Mouse (Mus musculus) hindbrain, postnatal 0 days (tissue): ENCODE data around the gene Pnck. TPM values are rescaled to one million over a fixed set of nuclear protein-coding genes. Genes with fewer than 3 reads are reported as not detected.

Experiments
- ATAC-seq: fragments of 200-750 bp; cut with Nextera tagmentation; 2 replicates; pipeline ENCODE4 v1.8.0; 2017; ENCODE audit warnings: mild to moderate bottlenecking, moderate TSS enrichment, moderate library complexity
- DNase-seq: peaks from one replicate; pipeline ENCODE4 v3.0.0-alpha.2; 2015; ENCODE audit warnings: low spot score
- H3K27ac ChIP-seq: fragments of 300-500 bp; sonication (generic); 2 replicates; pipeline ENCODE4 v1.5.1; 2014; ENCODE audit warnings: mild to moderate bottlenecking
- H3K27me3 ChIP-seq: fragments of 300-500 bp; sonication (generic); 2 replicates; pipeline ENCODE4 v1.6.1; 2014; ENCODE audit warnings: low read length, mixed read lengths; ENCODE audit not compliant: insufficient read depth
- H3K36me3 ChIP-seq: fragments of 300-500 bp; sonication (generic); 2 replicates; pipeline ENCODE4 v1.6.1; 2014; ENCODE audit warnings: low read length, mixed read lengths; ENCODE audit not compliant: insufficient read depth
- H3K4me1 ChIP-seq: fragments of 300-500 bp; sonication (generic); 2 replicates; pipeline ENCODE4 v1.6.1; 2014; ENCODE audit warnings: antibody characterized with exemption, low read length, mixed read lengths; ENCODE audit not compliant: insufficient read depth
- H3K4me2 ChIP-seq: fragments of 300-500 bp; sonication (generic); 2 replicates; pipeline ENCODE4 v1.6.1; 2014; ENCODE audit warnings: low read depth, mild to moderate bottlenecking, low read length, moderate library complexity, mixed read lengths
- H3K4me3 ChIP-seq: fragments of 300-500 bp; sonication (generic); 2 replicates; pipeline ENCODE4 v1.5.1; 2014; ENCODE audit warnings: low read length
- H3K9ac ChIP-seq: fragments of 300-500 bp; sonication (generic); replicated peaks from 2 replicates; pipeline ENCODE4 v1.6.1; 2014; ENCODE audit warnings: mild to moderate bottlenecking, low read length, moderate library complexity, mixed read lengths
- H3K9me3 ChIP-seq: fragments of 300-500 bp; sonication (generic); 2 replicates; pipeline ENCODE4 v1.6.1; 2016; ENCODE audit warnings: low read length, mixed read lengths
- CTCF ChIP-seq: IDR thresholded peaks from 2 replicates; pipeline ENCODE4 v1.5.1; 2016; ENCODE audit warnings: antibody characterized with exemption, control low read depth, low read depth
- WGBS: fragments of 180-500 bp; shearing (Covaris S2); extraction: QIAGEN DNeasy Blood & Tissue Kit; methylation state at CpG from one replicate; pipeline ENCODE4 v1.1.7; 2014; 5-methylcytosine and 5-hydroxymethylcytosine counted together
- polyA plus RNA-seq: library from polyadenylated mRNA; unstranded; fragments of >200 nt; fragmentation: Nextera tagmentation; extraction: Ambion mirVana; gene quantifications from 2 replicates; pipeline ENCODE4 v1.2.1, GENCODE M21; 2015
- total RNA-seq: library from RNA; depleted of rRNA; stranded (reverse); fragments of >200 nt; gene quantifications from 2 replicates; pipeline ENCODE4 v1.2.3, GENCODE M21; 2014

The Pnck gene
- total and polyA plus RNA-seq, 2 experiments from 2014 or later: 116 to 145 TPM

DNA sequence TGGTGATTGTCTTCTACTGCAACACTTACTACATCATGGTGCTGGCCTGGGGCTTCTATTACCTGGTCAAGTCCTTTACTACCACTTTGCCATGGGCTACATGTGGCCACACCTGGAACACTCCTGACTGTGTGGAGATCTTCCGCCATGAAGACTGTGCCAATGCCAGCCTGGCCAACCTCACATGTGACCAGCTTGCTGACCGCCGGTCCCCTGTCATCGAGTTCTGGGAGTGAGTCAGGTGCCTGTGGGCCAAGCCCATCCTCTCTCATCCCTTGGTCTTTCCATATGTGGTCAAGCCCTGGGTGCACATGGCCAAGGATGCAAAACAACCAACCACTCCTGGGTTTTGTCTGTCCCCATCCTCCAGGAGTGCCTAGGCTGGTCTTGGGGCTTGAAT is 16.8 kb upstream of the Pnck start:
- Histone ChIP-seq H3K4me1 (no peaks in the 10 kb centered on the region), H3K4me3 (no peak overlapping the region), H3K9ac (no peak overlapping the region), H3K4me2 (no peak overlapping the region), H3K36me3 (no peaks in the 10 kb centered on the region), H3K9me3 (no peaks in the 10 kb centered on the region), H3K27me3 (no peaks in the 10 kb centered on the region), H3K27ac (no peak overlapping the region)
- DNase-seq (no peak), ATAC-seq (no peak)
- WGBS: 96% methylated on average over 4 of the region's 4 CpGs
- TF ChIP-seq CTCF: no peak

DNA sequence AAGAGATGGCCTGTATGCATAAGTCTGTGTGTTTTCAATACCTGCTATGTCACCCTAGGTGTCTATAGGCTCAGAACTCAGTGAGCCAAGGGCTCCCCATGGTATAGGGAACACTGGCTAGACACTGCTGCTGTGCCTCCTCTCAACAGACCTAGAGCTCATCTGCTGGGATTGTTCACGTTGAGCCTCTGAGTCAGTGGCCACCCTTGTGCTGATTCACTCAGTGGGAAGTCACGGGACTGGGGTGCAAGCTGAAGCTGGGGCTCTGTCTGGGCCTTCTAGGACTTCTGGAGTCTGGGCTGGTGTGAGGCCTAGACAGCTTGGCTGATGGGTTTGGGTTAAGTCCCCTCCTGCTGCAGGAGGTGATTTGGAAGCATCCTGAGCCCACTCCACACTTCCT is 15.3 kb upstream of the Pnck start:
- H3K9ac ChIP-seq: no peak overlapping the region; the same call in 1 of the 2 replicates
- 0 out of 2 replicates have a peak overlapping the region, but pooled peaks have one; percentile 58 for H3K4me3 ChIP-seq
- 74% methylated on average over 2 of the region's 2 CpGs for WGBS
- no peak overlapping the region for H3K27ac ChIP-seq
- H3K36me3 ChIP-seq: no peaks in the 10 kb centered on the region
- no peak for TF ChIP-seq CTCF
- no peaks in the 10 kb centered on the region for H3K27me3 ChIP-seq
- peak overlapping the region; percentile 65 for H3K4me2 ChIP-seq
- no peak for DNase-seq
- H3K4me1 ChIP-seq: no peaks in the 10 kb centered on the region
- H3K9me3 ChIP-seq: no peaks in the 10 kb centered on the region
- no peak for ATAC-seq

DNA sequence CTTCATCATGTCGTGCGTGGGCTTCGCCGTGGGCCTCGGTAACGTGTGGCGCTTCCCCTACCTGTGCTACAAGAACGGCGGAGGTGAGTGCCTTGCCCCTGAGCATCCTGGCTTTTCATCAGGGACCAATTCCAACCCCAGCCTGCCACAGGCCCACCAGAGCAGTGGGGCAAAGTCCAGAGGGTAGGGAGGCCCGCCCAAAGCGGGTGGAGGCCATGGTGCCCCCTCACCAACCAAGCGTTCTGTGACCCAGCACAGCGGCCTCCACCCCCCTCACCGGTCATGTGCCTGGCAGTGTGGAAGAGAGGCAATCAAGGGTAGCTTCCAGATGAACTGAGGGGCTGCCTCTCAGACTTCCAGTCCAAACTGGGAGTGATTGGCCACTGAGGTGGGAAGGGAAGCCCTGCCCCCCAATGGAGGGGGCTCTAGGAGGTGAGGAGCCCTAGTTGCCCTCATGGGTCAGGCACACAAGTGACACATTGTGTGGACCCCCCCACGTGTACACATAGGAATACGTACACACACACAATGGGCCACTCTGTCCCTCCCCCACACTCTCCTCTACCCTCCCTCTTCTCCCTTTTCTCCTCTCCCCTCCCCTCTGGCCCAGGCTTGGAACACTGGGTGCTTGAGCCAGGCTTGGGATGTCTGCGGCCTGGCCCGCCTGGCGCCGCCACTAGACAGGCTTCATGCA is 14.2 kb upstream of the Pnck start:
- no peaks in the 10 kb centered on the region for H3K4me1 ChIP-seq
- H3K27me3 ChIP-seq: no peaks in the 10 kb centered on the region
- peak overlapping the region; percentile 74 for H3K9ac ChIP-seq
- DNase-seq (peak; percentile 36), ATAC-seq (peak; percentile 68)
- H3K9me3 ChIP-seq: no peaks in the 10 kb centered on the region
- 28% methylated on average over 20 of the region's 20 CpGs for WGBS
- H3K4me3 ChIP-seq: peak overlapping the region; percentile 58
- peak overlapping the region; percentile 65 for H3K4me2 ChIP-seq
- TF ChIP-seq CTCF: no peak
- H3K36me3 ChIP-seq: no peaks in the 10 kb centered on the region
- peak overlapping the region; percentile 73; the same call in 1 of the 2 replicates for H3K27ac ChIP-seq

GRCm38 (mm10) chrX:73673619-73673967 is 13.7 kb upstream of the Pnck start:
- Histone ChIP-seq H3K4me3 (peak overlapping the region; percentile 58), H3K4me2 (peak overlapping the region; percentile 65), H3K27ac (peak overlapping the region; percentile 73), H3K27me3 (no peaks in the 10 kb centered on the region), H3K36me3 (no peaks in the 10 kb centered on the region), H3K4me1 (no peaks in the 10 kb centered on the region), H3K9ac (peak overlapping the region; percentile 74), H3K9me3 (no peaks in the 10 kb centered on the region)
- WGBS: 33% methylated on average over 30 of the region's 42 CpGs
- peak; percentile 3; the same call in 1 of the 2 replicates for ATAC-seq
- no peak for TF ChIP-seq CTCF
- peak; percentile 8 for DNase-seq

- no peak for TF ChIP-seq CTCF
- Histone ChIP-seq H3K4me1 (no peaks in the 10 kb centered on the region), H3K4me2 (peak within 1 kb of the TSS; percentile 65), H3K4me3 (peak within 1 kb of the TSS; percentile 58), H3K27me3 (no peaks in the 10 kb centered on the region), H3K9ac (peak within 1 kb of the TSS; percentile 74), H3K36me3 (no peaks in the 10 kb centered on the region), H3K27ac (peak within 1 kb of the TSS; percentile 73), H3K9me3 (no peaks in the 10 kb centered on the region)
- DNase-seq (peak; percentile 78), ATAC-seq (peak; percentile 77)
- 25% methylated on average over 40 of the region's 72 CpGs for WGBS
Measured at GRCm38 (mm10) chrX:73672879-73673618, 13.1 kb upstream of the Pnck start, which contains the start of gene Slc6a8. TSS of gene Slc6a8 (plus strand) at chrX:73673150.

DNA sequence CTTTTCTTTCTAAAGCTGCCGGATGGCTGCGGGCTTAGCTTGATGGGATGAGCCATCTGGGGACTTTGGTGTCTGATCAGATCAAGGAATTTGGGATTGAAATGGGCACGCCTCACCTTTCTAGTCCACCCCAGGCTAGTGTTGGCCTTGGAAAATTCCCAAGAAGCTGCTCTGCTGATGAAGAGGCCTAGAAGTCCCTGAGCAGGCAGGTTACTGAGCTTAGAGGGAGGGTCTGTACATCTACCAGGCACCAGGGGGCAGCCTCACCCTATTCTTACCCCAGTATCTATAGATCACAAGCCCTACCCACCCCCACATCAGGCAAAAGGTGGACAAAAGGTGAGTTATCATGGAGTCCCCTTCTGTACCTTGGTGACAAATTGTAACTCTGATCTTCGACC is 12.1 kb upstream of the Pnck start:
- Histone ChIP-seq H3K4me3 (no peak overlapping the region), H3K4me1 (no peaks in the 10 kb centered on the region), H3K9ac (no peak overlapping the region), H3K27ac (no peak overlapping the region), H3K27me3 (no peaks in the 10 kb centered on the region), H3K9me3 (no peaks in the 10 kb centered on the region), H3K36me3 (no peaks in the 10 kb centered on the region), H3K4me2 (peak overlapping the region; percentile 65; the same call in 1 of the 2 replicates)
- peak; percentile 64 for TF ChIP-seq CTCF
- WGBS: 60% methylated on average over 4 of the region's 4 CpGs
- DNase-seq: peak; percentile 63
- ATAC-seq: peak; percentile 58
